Mouse (Mus musculus) adrenal gland, adult 2 months (tissue): ENCODE measurements around the gene Gfral. TPM values are rescaled to one million over a fixed set of nuclear protein-coding genes. Genes with fewer than 3 reads are reported as not detected.

Source experiments
- DNase-seq: peaks from one replicate; pipeline ENCODE4 v3.0.0; 2021
- polyA plus RNA-seq: library from polyadenylated mRNA; depleted of rRNA; stranded (reverse); fragments of >200 nt; gene quantifications from 2 replicates; pipeline ENCODE4 v1.2.3, GENCODE M21; 2012; rRNA removed
- total RNA-seq, 2 experiments: library from RNA; stranded (reverse); gene quantifications; 2 replicates each; pipeline ENCODE4 v1.2.3; 2021

The Gfral gene
- total and polyA plus RNA-seq, 3 experiments: not detected

DNA sequence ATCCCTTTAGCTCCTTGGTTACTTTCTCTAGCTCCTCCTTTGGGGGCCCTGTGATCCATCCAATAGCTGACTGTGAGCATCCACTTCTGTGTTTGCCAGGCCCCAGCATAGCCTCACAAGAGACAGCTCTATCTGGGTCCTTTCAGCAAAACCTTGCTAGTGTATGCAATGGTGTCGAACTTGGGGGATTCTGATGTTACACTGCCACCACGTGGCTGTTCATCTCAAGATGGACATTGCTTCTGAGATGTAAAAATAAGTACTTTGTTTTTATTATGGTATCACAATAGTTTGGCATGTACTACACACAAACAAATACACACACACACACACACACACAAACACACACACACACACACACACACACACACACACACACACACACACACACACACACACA lies 90.6 kb downstream of the Gfral start:
- peak; percentile 50 for DNase-seq

Other genes with a start within 250 kb of the Gfral start
- gene Hmgcll1, start 198.8 kb downstream of the Gfral start, total RNA-seq: 1 to 10 TPM; 1.9 to 2.7 TPM
- 0.79 and 0.87 TPM in 2 replicates for gene Hmgcll1, start 198.8 kb downstream of the Gfral start, polyA plus RNA-seq
- gene Hcrtr2, start 110.2 kb upstream of the Gfral start, total RNA-seq: under 1 TPM; 0.14 to 0.26 TPM
- gene Hcrtr2, start 110.2 kb upstream of the Gfral start, polyA plus RNA-seq: 0.04 and 0.06 TPM in 2 replicates